Mouse (Mus musculus): ENCODE data around the gene Trim58. TPM values are rescaled to one million over a fixed set of nuclear protein-coding genes. Genes with fewer than 3 reads are reported as not detected.

Gene Trim58
- polyA plus RNA-seq, 1 experiment from 2014 or later, result 0.29 TPM

GRCm38 (mm10) chr11:58680799-58681198, 40.5 kb downstream of the Trim58 start, which contains the start of gene Olfr320:
TSS of gene Olfr320 (plus strand) at chr11:58681099.
- Histone ChIP-seq H3K4me1 (no peaks in the 10 kb centered on the region), H3K9me3 (replicated peaks) (no peaks in the 10 kb centered on the region), H3K4me3 (no peak within 1 kb of the TSS), H3K27ac (no peak within 1 kb of the TSS), H3K36me3 (no peaks in the 10 kb centered on the region), H3K27me3 (ENCODE audit: low read depth, poor library complexity, severe bottlenecking) (no peaks in the 10 kb centered on the region)
- no peak for DNase-seq (ENCODE audit: low spot score)
- WGBS, result 86% methylated on average over 1 of the region's 1 CpGs

DNA sequence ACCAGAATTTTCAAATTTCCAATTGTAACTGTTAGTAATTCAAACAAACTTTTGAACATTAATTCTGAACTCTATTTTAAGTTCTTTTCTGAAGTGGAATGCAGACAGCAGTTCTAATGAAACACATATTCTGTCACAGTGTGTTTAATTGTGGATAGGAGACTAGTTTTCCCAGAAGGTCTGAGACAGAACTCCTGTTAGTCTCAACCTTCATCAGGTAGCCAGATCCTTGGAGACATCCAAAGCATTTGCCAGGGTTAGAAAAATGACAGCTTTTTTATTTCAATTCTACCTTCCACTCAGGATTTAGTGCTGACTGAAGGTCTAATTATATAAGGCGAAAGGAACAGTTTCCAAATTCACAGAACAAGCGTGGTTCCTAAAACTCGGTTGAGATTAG, 58.6 kb downstream of the Trim58 start, which contains the start of gene Olfr319:
Olfr319 (plus strand) TSS at position 301 of the 400 bp plus-strand sequence.
- Histone ChIP-seq H3K27ac (no peak within 1 kb of the TSS), H3K4me3 (no peak within 1 kb of the TSS), H3K9me3 (replicated peaks) (peaks cover 4% of the 10 kb centered on the region; the same call in 1 of the 2 replicates), H3K27me3 (ENCODE audit: low read depth, poor library complexity, severe bottlenecking) (no peaks in the 10 kb centered on the region), H3K4me1 (no peaks in the 10 kb centered on the region), H3K36me3 (no peaks in the 10 kb centered on the region)
- WGBS, result 85% methylated on average over 3 of the region's 3 CpGs
- DNase-seq (ENCODE audit: low spot score), result no peak

Other genes starting within 250 kb of the Trim58 start
- not detected in 2 replicates for gene 1810065E05Rik, start 219.4 kb upstream of the Trim58 start, polyA plus RNA-seq (2016; fragmentation: Nextera tagmentation; extraction: Ambion mirVana)
- gene Gm12253, start 207.9 kb upstream of the Trim58 start, polyA plus RNA-seq (2016; fragmentation: Nextera tagmentation; extraction: Ambion mirVana), result not detected in 2 replicates
- gene Lypd9, start 187.5 kb upstream of the Trim58 start, polyA plus RNA-seq (2016; fragmentation: Nextera tagmentation; extraction: Ambion mirVana), result not detected in 2 replicates
- gene Olfr30, start 178.2 kb upstream of the Trim58 start, polyA plus RNA-seq (2016; fragmentation: Nextera tagmentation; extraction: Ambion mirVana), result not detected in 2 replicates
- gene Olfr332, start 147.9 kb upstream of the Trim58 start, polyA plus RNA-seq (2016; fragmentation: Nextera tagmentation; extraction: Ambion mirVana), result not detected in 2 replicates
- gene Olfr331, start 137.9 kb upstream of the Trim58 start, polyA plus RNA-seq (2016; fragmentation: Nextera tagmentation; extraction: Ambion mirVana), result not detected in 2 replicates
- not detected in 2 replicates for gene Olfr330, start 105.6 kb upstream of the Trim58 start, polyA plus RNA-seq (2016; fragmentation: Nextera tagmentation; extraction: Ambion mirVana)
- not detected in 2 replicates for gene Olfr329-ps, start 94.0 kb upstream of the Trim58 start, polyA plus RNA-seq (2016; fragmentation: Nextera tagmentation; extraction: Ambion mirVana)
- 0.05 TPM in 1 of 2 replicates, not detected in the other for gene Olfr328, start 84.8 kb upstream of the Trim58 start, polyA plus RNA-seq (2016; fragmentation: Nextera tagmentation; extraction: Ambion mirVana)
- not detected in 2 replicates for gene Olfr224, start 69.9 kb upstream of the Trim58 start, polyA plus RNA-seq (2016; fragmentation: Nextera tagmentation; extraction: Ambion mirVana)
- not detected in 2 replicates for gene Olfr325, start 62.7 kb upstream of the Trim58 start, polyA plus RNA-seq (2016; fragmentation: Nextera tagmentation; extraction: Ambion mirVana)
- not detected in 2 replicates for gene Olfr324, start 45.4 kb upstream of the Trim58 start, polyA plus RNA-seq (2016; fragmentation: Nextera tagmentation; extraction: Ambion mirVana)
- not detected in 2 replicates for gene 2210407C18Rik, start 24.4 kb upstream of the Trim58 start, polyA plus RNA-seq (2016; fragmentation: Nextera tagmentation; extraction: Ambion mirVana)
- not detected in 2 replicates for gene Olfr323, start 10.0 kb upstream of the Trim58 start, polyA plus RNA-seq (2016; fragmentation: Nextera tagmentation; extraction: Ambion mirVana)
- gene Olfr322, start 18.3 kb downstream of the Trim58 start, polyA plus RNA-seq (2016; fragmentation: Nextera tagmentation; extraction: Ambion mirVana), result not detected in 2 replicates
- not detected in 2 replicates for gene Olfr320, start 40.6 kb downstream of the Trim58 start, polyA plus RNA-seq (2016; fragmentation: Nextera tagmentation; extraction: Ambion mirVana)
- gene Olfr319, start 58.7 kb downstream of the Trim58 start, polyA plus RNA-seq (2016; fragmentation: Nextera tagmentation; extraction: Ambion mirVana), result not detected in 2 replicates
- not detected in 2 replicates for gene Olfr318, start 83.5 kb downstream of the Trim58 start, polyA plus RNA-seq (2016; fragmentation: Nextera tagmentation; extraction: Ambion mirVana)
- gene Olfr317, start 98.7 kb downstream of the Trim58 start, polyA plus RNA-seq (2016; fragmentation: Nextera tagmentation; extraction: Ambion mirVana), result not detected in 2 replicates
- gene Olfr316, start 112.3 kb downstream of the Trim58 start, polyA plus RNA-seq (2016; fragmentation: Nextera tagmentation; extraction: Ambion mirVana), result not detected in 2 replicates
- gene Olfr315, start 132.7 kb downstream of the Trim58 start, polyA plus RNA-seq (2016; fragmentation: Nextera tagmentation; extraction: Ambion mirVana), result not detected in 2 replicates
- not detected in 2 replicates for gene Olfr314, start 142.5 kb downstream of the Trim58 start, polyA plus RNA-seq (2016; fragmentation: Nextera tagmentation; extraction: Ambion mirVana)
- gene Fam183b, start 161.5 kb downstream of the Trim58 start, polyA plus RNA-seq (2016; fragmentation: Nextera tagmentation; extraction: Ambion mirVana), result not detected in 2 replicates
- not detected in 2 replicates for gene Olfr313, start 174.5 kb downstream of the Trim58 start, polyA plus RNA-seq (2016; fragmentation: Nextera tagmentation; extraction: Ambion mirVana)
- not detected in 2 replicates for gene Olfr312, start 188.8 kb downstream of the Trim58 start, polyA plus RNA-seq (2016; fragmentation: Nextera tagmentation; extraction: Ambion mirVana)
- not detected in 2 replicates for gene Olfr311, start 198.8 kb downstream of the Trim58 start, polyA plus RNA-seq (2016; fragmentation: Nextera tagmentation; extraction: Ambion mirVana)
- 7.8 and 11.0 TPM in 2 replicates for gene Gm12258, start 206.7 kb downstream of the Trim58 start, polyA plus RNA-seq (2016; fragmentation: Nextera tagmentation; extraction: Ambion mirVana)
- gene 2810021J22Rik, start 226.8 kb downstream of the Trim58 start, polyA plus RNA-seq (2016; fragmentation: Nextera tagmentation; extraction: Ambion mirVana), result 8.6 and 10.9 TPM in 2 replicates

All from limb, embryonic 10.5 days (tissue).